Mouse (Mus musculus) ES-E14 (cell line): ENCODE measurements around the gene Lyst. TPM values are rescaled to one million over a fixed set of nuclear protein-coding genes. Genes with fewer than 3 reads are reported as not detected.
"Not testable (repeated sequence)": the region's sequence is repeated elsewhere in the genome, so short reads cannot be mapped to it uniquely, and the experiment has no call there.

Experiments used
- DNase-seq: peaks from one replicate; pipeline ENCODE4 v3.0.0-alpha.2; 2013; ENCODE audit warnings: low read depth, low spot score
- H3K27ac ChIP-seq: 2 replicates; pipeline ENCODE4 v1.5.1; 2012; ENCODE audit warnings: low read depth, mild to moderate bottlenecking, low read length, moderate library complexity, mixed read lengths; ENCODE audit not compliant: poor library complexity, insufficient read depth, severe bottlenecking
- H3K36me3 ChIP-seq: 2 replicates; pipeline ENCODE4 v1.6.1; 2012; ENCODE audit warnings: mild to moderate bottlenecking, low read length, moderate library complexity, mixed read lengths; ENCODE audit not compliant: control insufficient read depth, poor library complexity, insufficient read depth, severe bottlenecking
- H3K4me1 ChIP-seq, 2 experiments: fragments of 150-350 bp in 1 of 2; sonication (generic) in 1 of 2; 2 replicates each; pipeline ENCODE4 v1.6.1; 2012; ENCODE audit warnings: low read length in 2 of 2, mild to moderate bottlenecking in 1 of 2, mixed read lengths in 1 of 2; ENCODE audit not compliant: control insufficient read depth in 2 of 2, insufficient read depth in 2 of 2, poor library complexity in 1 of 2
- H3K4me3 ChIP-seq, 2 experiments: fragments of 150-350 bp in 1 of 2; sonication (generic) in 1 of 2; 2 replicates each; pipeline ENCODE4 v1.5.1; 2012; ENCODE audit warnings: low read length in 2 of 2, low read depth in 1 of 2, mild to moderate bottlenecking in 1 of 2, mixed read lengths in 1 of 2; ENCODE audit not compliant: insufficient read depth in 1 of 2, poor library complexity in 1 of 2, severe bottlenecking in 1 of 2
- H3K9ac ChIP-seq: 2 replicates; pipeline ENCODE4 v1.6.1; 2012; ENCODE audit warnings: low read depth, mild to moderate bottlenecking, low read length, mixed read lengths; ENCODE audit not compliant: poor library complexity, insufficient read depth, severe bottlenecking
- H3K9me3 ChIP-seq: fragments of 150-350 bp; sonication (generic); 2 replicates; pipeline ENCODE4 v1.6.1; 2012; ENCODE audit warnings: low read depth, mild to moderate bottlenecking, low read length; ENCODE audit not compliant: control insufficient read depth, insufficient read depth
- CHD2 ChIP-seq: IDR thresholded peaks from 2 replicates; pipeline ENCODE4 v1.6.1; 2014; ENCODE audit warnings: mild to moderate bottlenecking, low read depth, low read length, inconsistent platforms
- HCFC1 ChIP-seq: IDR thresholded peaks from 2 replicates; pipeline ENCODE4 v1.6.1; 2012; ENCODE audit warnings: low read length, inconsistent platforms, borderline replicate concordance; ENCODE audit not compliant: insufficient read depth
- MAFK ChIP-seq: IDR thresholded peaks from 2 replicates; pipeline ENCODE4 v1.6.1; 2014; ENCODE audit warnings: mild to moderate bottlenecking, low read depth, low read length, inconsistent platforms; ENCODE audit not compliant: insufficient read depth
- ZC3H11A ChIP-seq: IDR thresholded peaks from 2 replicates; pipeline ENCODE4 v1.6.1; 2012; ENCODE audit warnings: low read depth, mild to moderate bottlenecking, inconsistent platforms, low read length, borderline replicate concordance
- ZNF384 ChIP-seq: IDR thresholded peaks from 2 replicates; pipeline ENCODE4 v1.6.1; 2012; ENCODE audit warnings: low read depth, low read length, inconsistent platforms
- in situ Hi-C, 2 experiments: fragments of 600-800 bp; cut with MboI; formaldehyde crosslinking; loops; one replicate each; pipeline ENCODE4 v1.15.1; 2025; ENCODE audit warnings: low sequenced_read_pairs in 2 of 2, inconsistent platforms in 1 of 2; ENCODE audit not compliant: unreplicated experiment in 2 of 2
- total RNA-seq: library from RNA; depleted of rRNA; stranded (reverse); fragments of 300-350 nt; gene quantifications from 2 replicates; pipeline ENCODE4 v1.2.3, GENCODE M21; 2012

Lyst gene
- total RNA-seq, 1 experiment, result 11.7 TPM

- Histone ChIP-seq H3K9me3 (no peaks in the 10 kb centered on the region), H3K9ac (no peak overlapping the region), H3K4me1 (peaks cover 0 to 3% of the 10 kb centered on the region in 2 experiments; a peak in 2 of 4 replicates), H3K27ac (no peak overlapping the region), H3K36me3 (no peaks in the 10 kb centered on the region), H3K4me3 (no peak overlapping the region)
- TF ChIP-seq MAFK, result no peak
- no peak for TF ChIP-seq CHD2
- no peak for TF ChIP-seq ZC3H11A
- no peak for TF ChIP-seq HCFC1
- no peak for TF ChIP-seq ZNF384
- DNase-seq, result no peak
- in situ Hi-C loops, result no loop called here
Measured at GRCm38 (mm10) chr13:13637577-13637976, 47.4 kb downstream of the Lyst start.

- in situ Hi-C loops, result no loop called here
- TF ChIP-seq ZNF384 (no peak), ZC3H11A (no peak), MAFK (no peak), HCFC1 (no peak), CHD2 (no peak)
- Histone ChIP-seq H3K4me3 (no peak overlapping the region), H3K27ac (no peak overlapping the region), H3K9me3 (no peaks in the 10 kb centered on the region), H3K36me3 (no peaks in the 10 kb centered on the region), H3K4me1 (peaks cover 0 to 3% of the 10 kb centered on the region in 2 experiments; a peak in 2 of 4 replicates), H3K9ac (no peak overlapping the region; the same call in 1 of the 2 replicates)
- DNase-seq, result no peak
Measured at GRCm38 (mm10) chr13:13637981-13638380, 47.8 kb downstream of the Lyst start.

GRCm38 (mm10) chr13:13638725-13639124 lies 48.5 kb downstream of the Lyst start:
- peak; percentile 13 for DNase-seq
- Histone ChIP-seq H3K36me3 (no peaks in the 10 kb centered on the region), H3K4me3 (no peak overlapping the region), H3K9ac (no peak overlapping the region), H3K4me1 (peaks cover 0 to 3% of the 10 kb centered on the region in 2 experiments; a peak in 2 of 4 replicates), H3K9me3 (no peaks in the 10 kb centered on the region), H3K27ac (no peak overlapping the region; the same call in 1 of the 2 replicates)
- in situ Hi-C loops, result no loop called here
- no peak for TF ChIP-seq ZC3H11A
- no peak for TF ChIP-seq CHD2
- TF ChIP-seq MAFK, result no peak
- no peak for TF ChIP-seq HCFC1
- no peak for TF ChIP-seq ZNF384

GRCm38 (mm10) chr13:13647296-13647695 lies 57.1 kb downstream of the Lyst start:
- Histone ChIP-seq H3K36me3 (no peaks in the 10 kb centered on the region), H3K9ac (no peak overlapping the region), H3K27ac (no peak overlapping the region), H3K4me3 (no peak overlapping the region), H3K9me3 (no peaks in the 10 kb centered on the region), H3K4me1 (no peaks in the 10 kb centered on the region)
- TF ChIP-seq CHD2 (0 out of 2 replicates have a peak, but pooled peaks have one; percentile 22), ZNF384 (no peak), MAFK (no peak)
- DNase-seq, result no peak
- in situ Hi-C loops, result no loop called here

- no peak overlapping the region for H3K9ac ChIP-seq
- in situ Hi-C loops, result no loop called here
- H3K27ac ChIP-seq, result no peak overlapping the region
- H3K4me3 ChIP-seq, result no peak overlapping the region
- no peaks in the 10 kb centered on the region for H3K4me1 ChIP-seq
- TF ChIP-seq ZC3H11A (no peak), ZNF384 (no peak), MAFK (no peak), HCFC1 (no peak), CHD2 (no peak)
- no peaks in the 10 kb centered on the region for H3K9me3 ChIP-seq
- no peak for DNase-seq
- H3K36me3 ChIP-seq, result no peaks in the 10 kb centered on the region
Measured at GRCm38 (mm10) chr13:13655453-13655852, 65.3 kb downstream of the Lyst start.

- H3K4me3 ChIP-seq, DNase-seq, H3K4me1 ChIP-seq, in situ Hi-C loops, H3K9ac ChIP-seq, H3K9me3 ChIP-seq, H3K36me3 ChIP-seq, H3K27ac ChIP-seq: not testable (repeated sequence)
Measured at GRCm38 (mm10) chr13:13666103-13666502, 75.9 kb downstream of the Lyst start.
